Mouse (Mus musculus): ENCODE measurements around the gene Spin1. TPM values are rescaled to one million over a fixed set of nuclear protein-coding genes. Genes with fewer than 3 reads are reported as not detected.

Gene Spin1
- total RNA-seq, 2 experiments from 2014 or later = 26.4 to 30.4 TPM

- DNase-seq = no peak
Observed at GRCm38 (mm10) chr13:51136315-51136714, 35.6 kb downstream of the Spin1 start.

GRCm38 (mm10) chr13:51136996-51137701 lies 36.5 kb downstream of the Spin1 start:
- no peak for DNase-seq

GRCm38 (mm10) chr13:51137702-51138031 lies 37.0 kb downstream of the Spin1 start:
- no peak for DNase-seq

- no peak for DNase-seq
Observed at GRCm38 (mm10) chr13:51147106-51147505, 46.4 kb downstream of the Spin1 start.

DNA sequence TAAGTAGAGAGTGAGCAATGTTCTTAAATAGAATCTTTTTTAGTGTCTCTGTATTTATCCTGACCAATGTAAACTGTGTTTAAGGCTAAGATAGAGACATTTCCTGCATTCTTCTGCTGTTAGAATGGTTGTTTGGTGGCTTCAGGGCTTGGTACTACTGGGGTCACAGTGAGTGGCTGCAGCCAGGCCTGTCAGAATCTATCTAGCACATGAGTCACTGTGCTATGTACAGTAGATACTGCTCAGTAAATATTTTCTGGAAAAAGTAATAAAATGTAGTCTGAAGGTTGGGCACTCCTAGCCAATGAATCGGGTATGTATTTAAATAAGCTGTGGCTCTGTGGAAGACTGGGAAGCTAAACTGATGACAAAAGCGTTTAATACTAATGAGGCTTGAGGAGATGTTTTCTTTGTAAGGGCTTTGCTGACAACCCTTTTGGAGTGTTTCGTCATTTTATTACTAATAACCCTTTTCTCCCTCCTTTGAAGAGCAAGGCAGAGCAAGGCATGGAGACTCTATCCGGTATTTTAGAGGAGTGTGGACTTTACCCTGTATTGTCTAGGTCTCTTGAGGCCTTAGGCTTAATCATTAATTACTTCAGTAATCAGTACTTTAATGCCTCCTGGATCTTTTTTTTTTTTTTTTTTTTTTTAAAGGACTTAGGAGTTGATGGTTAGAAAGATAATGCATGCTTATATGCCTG lies 52.4 kb downstream of the Spin1 start:
- no peak for DNase-seq

GRCm38 (mm10) chr13:51153670-51154030 lies 53.0 kb downstream of the Spin1 start:
- no peak for DNase-seq

- no peak for DNase-seq
Observed at GRCm38 (mm10) chr13:51155178-51156013, 54.7 kb downstream of the Spin1 start.

DNA sequence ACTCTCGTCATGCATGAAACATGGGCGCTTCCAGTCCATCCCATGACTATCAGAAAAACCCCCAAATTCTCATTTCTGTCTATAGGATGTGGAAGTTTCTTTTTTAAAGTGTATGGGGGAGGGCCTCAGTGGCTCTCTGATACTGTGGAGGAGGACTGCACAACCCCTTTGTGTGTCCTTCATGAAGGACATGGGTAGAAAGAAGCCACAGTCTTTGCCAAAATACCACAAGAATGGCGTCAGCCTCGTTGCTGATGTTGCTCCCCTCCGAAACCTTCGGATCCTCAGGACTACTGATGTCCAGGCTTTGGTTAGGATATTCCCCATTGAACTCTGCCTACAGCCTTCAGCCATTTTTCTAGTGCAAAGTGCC lies 55.3 kb downstream of the Spin1 start:
- no peak for DNase-seq

DNA sequence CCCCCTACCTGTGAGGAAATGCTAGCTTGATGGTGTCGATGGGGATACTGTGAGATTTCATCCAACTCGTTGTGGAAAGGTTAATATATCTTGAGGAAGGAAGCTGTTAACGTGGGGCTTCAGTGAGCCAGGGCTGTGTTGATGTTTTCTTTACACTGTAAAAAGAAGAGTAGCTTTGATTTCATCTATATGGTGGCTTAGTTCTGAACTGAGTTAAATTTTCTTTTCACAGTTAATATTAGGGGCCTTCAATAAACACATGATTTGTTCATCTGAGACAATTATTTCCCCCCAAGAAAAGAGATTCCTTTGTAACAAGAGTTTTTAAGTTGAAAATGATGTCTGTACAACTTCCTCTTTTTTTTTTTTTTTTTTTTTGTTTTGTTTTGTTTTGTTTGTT lies 56.6 kb downstream of the Spin1 start:
- no peak for DNase-seq

DNA sequence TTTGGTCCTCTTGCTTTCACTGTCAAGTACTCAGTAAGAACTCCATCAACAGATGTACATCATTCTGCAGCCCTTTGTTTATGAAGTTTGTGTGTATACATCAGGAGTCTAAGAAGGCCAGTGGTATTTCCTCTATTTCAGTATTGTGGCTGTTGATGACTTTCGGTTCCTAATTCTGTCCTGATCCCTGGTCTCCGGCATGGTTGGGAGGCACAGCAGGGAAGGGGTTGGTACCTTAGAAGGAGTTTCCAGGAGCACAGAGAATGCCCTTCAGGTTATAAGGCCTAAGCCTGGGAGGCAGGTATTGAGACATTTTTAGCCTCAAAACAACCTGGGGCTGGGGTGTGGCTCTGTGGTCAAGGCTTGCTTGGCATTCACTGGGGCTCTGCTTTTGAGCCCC lies 61.0 kb downstream of the Spin1 start:
- no peak for DNase-seq

- no peak for DNase-seq
Observed at GRCm38 (mm10) chr13:51162246-51162645, 61.6 kb downstream of the Spin1 start.

GRCm38 (mm10) chr13:51166711-51167110 lies 66.0 kb downstream of the Spin1 start:
- DNase-seq = no peak

GRCm38 (mm10) chr13:51170215-51170614 lies 69.5 kb downstream of the Spin1 start:
- no peak for DNase-seq

DNA sequence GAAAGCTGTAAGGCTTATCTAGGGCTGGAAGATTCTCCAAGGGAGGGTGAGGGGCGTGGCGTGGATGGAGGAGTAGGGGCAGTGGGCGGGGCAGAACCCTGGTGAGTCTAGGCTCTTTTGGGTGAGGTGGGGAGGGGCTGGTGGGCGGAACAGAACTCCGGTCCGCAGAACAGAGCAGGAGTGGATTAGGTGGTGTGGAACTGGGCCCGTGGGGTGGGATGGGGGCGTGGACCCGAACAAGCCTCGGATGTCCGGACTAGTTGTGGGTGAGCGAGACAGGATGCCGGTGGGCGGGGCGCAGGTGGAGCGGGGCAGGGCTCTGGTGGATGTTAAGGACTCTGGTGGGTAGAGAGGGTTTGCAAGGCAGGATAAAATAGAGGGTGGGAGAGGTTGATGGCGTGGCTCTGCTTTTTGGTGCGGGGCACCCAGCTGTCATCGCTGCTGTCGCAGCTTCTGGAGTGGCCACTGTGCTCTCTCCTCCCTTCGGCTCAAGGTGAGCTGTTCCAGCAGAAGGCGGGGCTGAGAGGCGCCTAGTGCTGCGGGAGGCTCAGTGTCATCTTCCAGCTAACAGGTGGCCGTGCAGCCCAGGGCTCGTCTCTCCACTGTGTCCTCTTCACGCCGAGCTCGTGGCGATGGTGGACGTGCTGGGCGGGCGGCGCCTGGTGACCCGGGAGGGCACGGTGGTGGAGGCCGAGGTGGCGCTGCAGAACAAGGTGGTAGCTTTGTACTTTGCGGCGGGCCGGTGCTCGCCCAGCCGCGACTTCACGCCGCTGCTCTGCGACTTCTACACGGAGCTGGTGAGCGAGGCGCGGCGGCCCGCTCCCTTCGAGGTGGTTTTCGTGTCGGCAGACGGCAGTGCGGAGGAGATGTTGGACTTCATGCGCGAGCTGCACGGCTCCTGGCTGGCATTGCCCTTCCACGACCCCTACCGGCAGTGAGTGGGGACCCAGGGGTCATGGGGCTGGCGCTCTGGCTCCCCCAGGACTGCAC lies 70.3 kb downstream of the Spin1 start, which contains the start of gene Nxnl2:
Gene Nxnl2 (plus strand): TSS at position 332 of the 990 bp plus-strand sequence.
- peak; percentile 48 for DNase-seq

DNA sequence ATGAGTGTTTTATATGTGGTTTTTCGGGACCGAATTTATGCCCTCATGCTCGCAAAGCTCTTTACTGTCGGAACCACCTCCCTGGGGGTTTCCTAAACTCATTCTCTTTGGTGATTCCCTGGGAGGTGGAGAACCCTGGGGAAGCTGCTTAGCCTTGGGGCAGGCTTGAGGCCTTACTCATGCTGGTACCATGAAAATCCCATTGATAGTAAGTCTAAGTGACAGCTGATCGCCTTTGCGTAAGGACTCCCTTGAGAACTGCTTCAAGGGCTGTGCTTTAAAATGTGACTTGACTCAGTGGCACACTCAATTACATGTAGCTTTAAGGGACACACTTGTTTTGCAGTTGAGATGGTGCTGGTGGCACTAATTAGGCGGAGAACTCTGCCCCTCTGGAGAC lies 71.9 kb downstream of the Spin1 start:
- DNase-seq = no peak

- no peak for DNase-seq
Observed at GRCm38 (mm10) chr13:51178932-51179331, 78.3 kb downstream of the Spin1 start.

- no peak for DNase-seq
Observed at GRCm38 (mm10) chr13:51179362-51179761, 78.7 kb downstream of the Spin1 start.

DNA sequence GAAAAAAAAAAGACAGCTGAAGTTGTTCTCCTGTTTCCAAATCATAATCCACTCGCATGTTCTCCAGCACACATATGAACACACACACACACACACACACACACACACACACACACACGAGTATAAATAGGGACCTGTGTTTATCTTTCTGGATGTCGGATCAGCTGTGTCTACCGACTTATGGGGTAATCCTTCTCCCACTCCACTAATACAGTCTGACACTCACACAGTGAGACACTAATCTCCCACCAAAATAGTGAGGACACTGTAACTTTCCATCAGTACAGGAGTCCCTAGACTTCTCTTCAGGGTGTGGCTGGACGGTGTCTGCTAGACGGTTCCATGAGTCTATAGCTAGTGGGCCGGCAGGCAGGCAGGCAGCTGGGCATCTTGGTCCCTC lies 81.6 kb downstream of the Spin1 start:
- no peak for DNase-seq

GRCm38 (mm10) chr13:51184896-51185295 lies 84.2 kb downstream of the Spin1 start:
- no peak for DNase-seq

DNA sequence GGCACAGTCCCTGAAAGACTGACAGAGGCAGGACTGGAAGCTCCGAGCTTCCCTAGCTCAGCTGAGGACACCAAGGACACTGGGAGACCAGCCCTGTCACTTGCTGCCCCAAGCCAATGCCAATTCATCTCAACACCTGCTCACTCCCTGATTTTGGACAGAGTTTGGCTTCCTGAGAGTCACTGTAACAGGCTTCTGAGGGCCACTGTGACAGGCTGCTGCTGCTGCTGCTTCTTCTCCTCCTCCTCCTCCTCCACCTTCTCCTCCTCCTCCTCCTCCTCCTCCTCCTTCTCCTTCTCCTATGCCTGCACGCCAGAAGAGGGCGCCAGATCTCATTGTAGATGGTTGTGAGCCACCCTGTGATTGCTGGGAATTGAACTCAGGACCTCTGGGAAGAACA lies 89.7 kb downstream of the Spin1 start:
- no peak for DNase-seq

DNA sequence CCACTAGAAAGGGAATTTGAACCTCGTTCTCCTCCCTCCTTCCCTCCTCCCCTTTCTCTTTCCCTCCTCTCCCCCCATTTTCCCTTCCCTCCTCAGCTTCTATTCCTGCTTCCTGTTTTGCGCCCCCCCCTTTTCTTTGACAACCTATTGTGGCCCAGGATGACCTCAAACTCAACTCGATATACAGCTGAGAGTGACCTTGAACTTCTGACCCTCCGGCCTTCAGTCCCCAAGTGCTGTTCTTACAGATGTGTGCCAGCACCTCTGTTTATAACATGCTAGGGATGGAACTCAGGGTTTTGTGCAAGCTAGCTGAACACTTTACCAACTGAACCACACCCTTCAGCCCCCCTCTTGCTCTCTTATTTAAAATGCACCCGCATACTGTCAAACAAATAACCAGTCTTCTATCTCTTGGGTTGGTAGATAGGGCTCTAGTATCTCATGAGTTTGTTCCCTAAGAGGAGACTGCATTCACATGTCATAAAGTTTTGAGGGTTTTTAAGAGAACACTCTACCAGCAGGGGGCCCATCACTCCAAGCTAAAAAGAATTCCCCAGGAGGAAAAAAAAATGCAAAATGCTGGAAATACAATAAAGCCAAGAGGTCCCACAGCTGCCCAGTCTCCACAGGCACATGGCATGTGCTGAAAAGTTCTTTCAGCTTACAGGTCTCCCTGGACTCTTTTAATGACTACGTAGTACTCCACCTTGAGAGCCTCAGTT lies 90.9 kb downstream of the Spin1 start:
- peak; percentile 21 for DNase-seq
